Mouse (Mus musculus) erythroblast, embryonic 14.5 days (primary cell): ENCODE measurements around the gene Lgals3. TPM values are rescaled to one million over a fixed set of nuclear protein-coding genes. Genes with fewer than 3 reads are reported as not detected.
A peak's percentile ranks its signal among the peaks of the same experiment; 100 is the strongest.

Source experiments
- H3K27me3 ChIP-seq: 2 replicates; pipeline ENCODE4 v1.6.1; 2012; ENCODE audit warnings: inconsistent platforms; ENCODE audit not compliant: control insufficient read depth
- H3K36me3 ChIP-seq: 2 replicates; pipeline ENCODE4 v1.6.1; 2012; ENCODE audit warnings: mild to moderate bottlenecking, inconsistent platforms; ENCODE audit not compliant: control insufficient read depth
- H3K4me1 ChIP-seq: 2 replicates; pipeline ENCODE4 v1.6.1; 2012; ENCODE audit warnings: inconsistent platforms; ENCODE audit not compliant: control insufficient read depth
- H3K4me3 ChIP-seq: replicated peaks from 2 replicates; pipeline ENCODE3; 2012; ENCODE audit warnings: moderate library complexity, mild to moderate bottlenecking, inconsistent platforms
- H3K9me3 ChIP-seq: 2 replicates; pipeline ENCODE4 v1.6.1; 2012; ENCODE audit warnings: low read length, inconsistent platforms, mixed read lengths; ENCODE audit not compliant: control insufficient read depth
- GATA1 ChIP-seq: IDR thresholded peaks from 2 replicates; pipeline ENCODE4 v1.6.1; 2012; ENCODE audit warnings: low read length, inconsistent platforms, mixed read lengths
- TAL1 ChIP-seq: IDR thresholded peaks from 3 replicates; pipeline ENCODE4 v1.6.1; 2012; ENCODE audit warnings: low read length, inconsistent platforms, mixed read lengths
- polyA plus RNA-seq: library from polyadenylated mRNA; stranded (reverse); fragments of >175 nt; gene quantifications from 2 replicates; pipeline ENCODE4 v1.2.3, GENCODE M21; 2012

Gene Lgals3
- polyA plus RNA-seq, 1 experiment = 1.9 TPM

DNA sequence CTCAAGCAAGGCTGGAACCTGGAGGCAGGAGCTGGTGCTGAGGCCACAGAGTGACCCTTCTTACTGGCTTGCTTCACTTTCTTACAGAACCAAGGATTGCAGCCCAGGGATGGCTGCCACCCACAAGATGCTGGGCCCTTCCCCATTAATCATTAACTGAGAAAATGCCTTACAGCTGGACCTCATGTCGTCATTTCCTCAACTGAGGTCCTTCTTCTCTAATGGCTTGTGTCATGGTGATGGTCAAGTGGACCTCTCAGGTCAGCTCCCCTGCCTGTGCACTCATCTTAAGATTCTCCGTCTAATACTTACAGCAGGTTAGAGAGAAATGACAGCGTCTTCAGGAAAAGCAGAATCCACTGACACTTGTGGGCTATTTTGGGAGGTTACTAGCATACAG, 49.8 kb downstream of the Lgals3 start:
- Histone ChIP-seq H3K36me3 (peaks cover 51% of the 10 kb centered on the region), H3K4me3 (peak overlapping the region; percentile 92), H3K9me3 (no peaks in the 10 kb centered on the region), H3K4me1 (peaks cover 44% of the 10 kb centered on the region), H3K27me3 (no peaks in the 10 kb centered on the region)
- TF ChIP-seq GATA1 (no peak), TAL1 (no peak)

DNA sequence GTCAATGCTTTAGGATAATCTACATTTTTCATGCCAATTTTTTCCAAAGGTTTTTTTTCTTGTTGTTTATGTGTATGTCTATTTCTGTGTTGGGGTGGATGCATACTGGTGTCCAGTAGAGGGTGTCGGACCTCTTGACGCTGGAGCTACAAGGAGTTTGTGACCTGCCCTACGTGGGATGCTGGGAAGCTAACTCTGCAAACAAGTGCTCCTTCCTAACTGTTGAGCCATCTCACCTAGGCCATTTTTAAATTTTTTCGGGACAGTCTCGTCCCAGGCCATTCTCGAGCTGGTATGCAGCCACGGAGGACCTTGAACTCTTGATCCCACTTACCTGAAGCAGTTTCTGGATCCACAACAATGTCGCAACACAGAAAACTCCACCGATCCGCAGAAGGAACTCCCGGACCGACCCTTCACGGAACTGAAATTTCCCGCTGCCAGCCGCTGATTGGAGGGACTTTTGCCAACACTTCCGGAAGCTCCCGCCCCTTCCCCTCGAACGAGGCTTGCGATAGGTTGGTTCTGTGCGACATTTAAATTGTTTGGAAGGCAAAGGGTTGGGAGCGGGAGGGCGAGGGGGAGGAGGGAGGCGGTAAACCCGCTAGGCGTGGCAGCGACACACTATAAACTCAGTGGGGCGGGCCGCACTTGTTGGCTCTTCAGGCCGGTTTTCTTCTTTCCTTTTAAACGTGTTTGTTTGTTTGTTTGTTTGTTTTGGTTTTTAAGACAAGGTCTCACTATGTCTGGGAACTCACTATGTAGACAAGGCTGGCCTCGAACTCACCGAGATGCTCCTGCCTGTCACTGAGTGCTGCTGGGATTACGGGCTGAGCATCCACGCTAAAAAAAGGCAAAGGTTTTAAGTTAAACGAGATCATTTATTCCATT, 50.5 kb downstream of the Lgals3 start, which contains the start of gene Dlgap5:
Gene Dlgap5 (minus strand): TSS at position 633 of the 891 bp plus-strand sequence.
- Histone ChIP-seq H3K4me1 (peaks cover 44% of the 10 kb centered on the region), H3K9me3 (no peaks in the 10 kb centered on the region), H3K36me3 (peaks cover 45% of the 10 kb centered on the region), H3K4me3 (peak within 1 kb of the TSS; percentile 92), H3K27me3 (peaks cover 1% of the 10 kb centered on the region; the same call in 1 of the 2 replicates)
- TF ChIP-seq TAL1 (no peak), GATA1 (no peak)

DNA sequence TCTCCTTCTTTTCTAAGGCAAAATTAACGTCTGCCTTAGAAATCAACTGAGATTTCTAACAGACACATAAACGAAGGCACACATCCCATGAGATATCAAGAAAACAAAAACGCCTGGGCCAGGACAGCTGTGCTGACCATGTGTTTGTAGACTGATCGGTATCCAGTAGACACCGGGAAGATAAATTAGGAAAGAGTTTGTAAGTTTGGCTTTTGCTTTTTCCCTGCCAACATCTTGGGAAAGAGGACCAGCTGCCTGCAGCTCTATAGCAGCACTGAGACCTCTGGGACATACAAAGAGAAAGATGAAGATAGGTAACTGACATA, 51.1 kb downstream of the Lgals3 start:
- peaks cover 44% of the 10 kb centered on the region for H3K4me1 ChIP-seq
- peaks cover 2% of the 10 kb centered on the region; the same call in 1 of the 2 replicates for H3K27me3 ChIP-seq
- peaks cover 39% of the 10 kb centered on the region for H3K36me3 ChIP-seq
- peak overlapping the region; percentile 92 for H3K4me3 ChIP-seq
- no peak for TF ChIP-seq TAL1
- no peak for TF ChIP-seq GATA1
- no peaks in the 10 kb centered on the region for H3K9me3 ChIP-seq

DNA sequence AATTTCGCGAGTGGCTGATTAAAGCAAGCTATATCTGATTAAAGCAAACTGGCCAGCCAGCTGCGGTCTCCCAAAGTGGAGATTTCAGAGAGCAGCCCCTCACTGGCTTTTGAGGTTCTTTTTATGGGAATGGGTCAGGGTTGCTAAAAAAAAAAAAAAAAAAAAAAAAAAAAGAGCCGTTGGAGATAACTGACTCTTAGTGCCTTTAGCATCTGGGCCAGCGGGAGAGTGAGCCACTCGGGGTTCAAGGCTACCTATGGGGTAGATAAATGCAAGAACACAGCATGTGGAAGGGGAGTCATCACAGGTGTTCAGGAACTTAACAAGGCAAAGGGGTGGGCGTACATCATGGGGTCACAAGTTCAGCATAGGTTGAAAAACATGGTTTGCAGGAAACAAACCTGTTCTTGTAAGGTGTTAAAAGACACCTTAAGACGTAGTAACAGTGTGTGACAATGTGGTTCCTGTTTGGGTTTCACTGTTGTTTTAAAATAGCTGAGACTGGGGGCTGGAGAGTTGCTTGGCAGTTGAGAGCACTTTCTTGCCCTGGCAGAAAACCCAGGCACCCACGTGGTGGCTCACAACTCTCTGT, 51.6 kb downstream of the Lgals3 start:
- TF ChIP-seq TAL1 = no peak
- no peak for TF ChIP-seq GATA1
- peaks cover 42% of the 10 kb centered on the region for H3K4me1 ChIP-seq
- H3K36me3 ChIP-seq = peaks cover 34% of the 10 kb centered on the region
- peak overlapping the region; percentile 92 for H3K4me3 ChIP-seq
- H3K27me3 ChIP-seq = peaks cover 2% of the 10 kb centered on the region; the same call in 1 of the 2 replicates
- H3K9me3 ChIP-seq = no peaks in the 10 kb centered on the region

DNA sequence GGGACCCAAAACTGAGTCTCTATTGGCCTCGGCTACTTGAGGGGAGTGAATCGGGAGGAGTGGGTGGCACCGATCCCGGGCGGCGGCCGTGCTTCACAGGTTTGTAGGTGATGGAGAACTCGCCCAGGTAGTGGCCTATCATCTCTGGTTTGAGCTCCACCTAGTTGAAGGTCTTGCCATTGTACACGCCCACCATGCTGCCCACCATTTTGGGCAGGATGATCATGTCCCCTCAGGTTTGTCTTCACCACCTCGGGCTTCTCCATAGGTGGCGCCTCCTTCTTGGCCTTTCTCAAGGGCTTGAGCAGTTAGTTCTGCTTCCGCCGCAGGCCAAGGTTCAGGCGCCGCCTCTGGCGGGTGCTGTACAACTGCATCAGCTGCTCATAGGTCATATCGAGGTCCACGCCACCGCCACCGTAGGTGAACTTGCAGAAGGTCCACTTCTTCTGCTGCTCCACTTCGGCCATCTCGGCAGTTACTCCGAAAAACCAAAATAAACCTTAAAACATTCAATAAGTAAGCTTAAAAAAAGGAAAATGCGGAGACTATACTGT, 52.2 kb downstream of the Lgals3 start:
- Histone ChIP-seq H3K9me3 (no peaks in the 10 kb centered on the region), H3K27me3 (peaks cover 2% of the 10 kb centered on the region; the same call in 1 of the 2 replicates), H3K4me1 (peaks cover 38% of the 10 kb centered on the region), H3K36me3 (peaks cover 27% of the 10 kb centered on the region), H3K4me3 (no peak overlapping the region)
- TF ChIP-seq TAL1 (no peak), GATA1 (no peak)

DNA sequence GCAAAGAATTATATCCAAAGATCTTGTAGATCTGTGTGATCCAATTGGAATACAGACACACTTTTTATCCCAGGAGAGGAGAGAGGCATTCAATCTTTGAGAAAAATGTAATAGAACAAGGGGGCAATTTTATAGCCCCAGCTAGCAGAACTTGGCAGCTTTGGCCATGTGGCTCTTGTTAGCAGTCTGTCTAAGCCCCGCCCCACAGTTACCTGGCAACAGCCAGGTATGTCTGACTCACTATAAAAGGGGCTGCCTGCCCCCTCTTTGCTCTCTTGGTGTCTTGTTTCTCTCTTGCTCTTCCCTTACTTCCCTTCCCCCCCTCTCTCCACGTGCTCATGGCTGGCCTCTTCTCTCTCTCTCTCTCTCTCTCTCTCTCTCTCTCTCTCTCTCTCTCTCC, 54.1 kb downstream of the Lgals3 start:
- Histone ChIP-seq H3K9me3 (no peaks in the 10 kb centered on the region), H3K4me1 (peaks cover 23% of the 10 kb centered on the region), H3K27me3 (peaks cover 2% of the 10 kb centered on the region; the same call in 1 of the 2 replicates), H3K36me3 (peaks cover 9% of the 10 kb centered on the region), H3K4me3 (no peak overlapping the region)
- TF ChIP-seq TAL1 (no peak), GATA1 (no peak)

DNA sequence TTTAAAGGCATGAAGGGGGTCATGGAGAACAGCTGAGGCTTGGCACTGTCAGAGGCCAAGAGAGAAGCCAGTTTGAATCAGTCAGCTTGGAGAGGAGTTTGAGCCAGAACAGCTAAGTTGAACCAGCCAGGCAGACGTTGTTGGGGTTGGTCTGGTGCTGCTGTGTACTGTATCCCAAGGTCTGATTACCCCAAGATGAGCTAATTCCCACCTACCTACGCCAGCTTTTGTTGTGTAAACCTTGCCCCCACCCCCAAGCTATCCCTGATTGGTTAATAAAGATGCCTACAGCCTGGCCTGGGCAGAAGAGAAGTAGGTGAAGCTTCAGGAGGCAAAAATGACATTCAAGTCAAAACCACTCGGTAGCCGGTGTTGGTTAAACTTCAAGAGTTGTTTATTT, 54.9 kb downstream of the Lgals3 start:
- Histone ChIP-seq H3K9me3 (no peaks in the 10 kb centered on the region), H3K36me3 (peaks cover under 1% of the 10 kb centered on the region)
- TF ChIP-seq TAL1 (no peak), GATA1 (no peak)

DNA sequence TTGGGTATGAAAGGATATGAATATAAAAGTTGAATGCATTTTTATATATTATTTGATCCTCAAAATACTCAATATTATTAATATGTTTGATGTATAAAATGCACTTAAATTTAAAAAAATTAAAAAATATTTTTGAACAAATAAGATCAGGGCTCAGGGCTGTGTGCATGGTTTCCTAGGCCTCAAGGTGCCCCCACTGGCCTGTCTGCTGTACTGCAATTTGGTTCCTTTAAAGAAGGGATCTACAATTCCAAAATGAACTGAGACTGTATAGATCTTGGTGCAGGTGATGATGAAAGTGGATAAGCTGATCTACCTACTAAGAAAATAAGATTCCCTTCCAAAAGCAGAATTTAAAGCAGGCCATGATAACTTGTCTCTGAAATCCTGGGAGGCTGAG, 65.4 kb downstream of the Lgals3 start:
- H3K36me3 ChIP-seq = no peaks in the 10 kb centered on the region
- no peaks in the 10 kb centered on the region for H3K4me1 ChIP-seq
- no peak overlapping the region for H3K4me3 ChIP-seq
- H3K9me3 ChIP-seq = no peaks in the 10 kb centered on the region
- TF ChIP-seq TAL1 = no peak
- no peak for TF ChIP-seq GATA1
- no peaks in the 10 kb centered on the region for H3K27me3 ChIP-seq

More for the DNA sequence above, 54.9 kb downstream of the Lgals3 start:
- Histone ChIP-seq H3K27me3 (peaks cover 2% of the 10 kb centered on the region; the same call in 1 of the 2 replicates), H3K4me1 (peaks cover 14% of the 10 kb centered on the region), H3K4me3 (no peak overlapping the region)

Other genes with a start within 250 kb of the Lgals3 start
- 2.3 and 2.4 TPM in 2 replicates for gene Gch1, start 178.3 kb upstream of the Lgals3 start, polyA plus RNA-seq
- gene Wdhd1, start 90.9 kb upstream of the Lgals3 start, polyA plus RNA-seq = 1.1 and 1.5 TPM in 2 replicates
- 0.11 and 0.18 TPM in 2 replicates for gene Socs4, start 90.8 kb upstream of the Lgals3 start, polyA plus RNA-seq
- 6.5 and 10.4 TPM in 2 replicates for gene Mapk1ip1l, start 69.5 kb upstream of the Lgals3 start, polyA plus RNA-seq
- 2.1 and 4.9 TPM in 2 replicates for gene Dlgap5, start 50.7 kb downstream of the Lgals3 start, polyA plus RNA-seq
- gene Fbxo34, start 82.7 kb downstream of the Lgals3 start, polyA plus RNA-seq = 5.5 and 7.0 TPM in 2 replicates
- 3.8 and 5.0 TPM in 2 replicates for gene Atg14, start 202.9 kb downstream of the Lgals3 start, polyA plus RNA-seq